Mouse (Mus musculus) kidney, postnatal 25 days (tissue): ENCODE results near the gene Gm6588.
"Not testable (repeated sequence)": the region's sequence is repeated elsewhere in the genome, so short reads cannot be mapped to it uniquely, and the experiment has no call there.

Experiments used
- DNase-seq, 2 experiments: peaks; one replicate each; pipeline ENCODE4 v3.0.0; 2021; ENCODE audit warnings: mixed read lengths in 2 of 2

The Gm6588 gene

GRCm38 (mm10) chr5:112448747-112449440 is at the start of gene Gm6588:
TSS of gene Gm6588 (plus strand) at chr5:112449426.
- DNase-seq, result peak in 1 of 2 experiments; percentile 16

- DNase-seq, result no peak
These were observed 46.8 kb upstream of the Gm6588 start for GRCm38 (mm10) chr5:112402437-112402836.

DNA sequence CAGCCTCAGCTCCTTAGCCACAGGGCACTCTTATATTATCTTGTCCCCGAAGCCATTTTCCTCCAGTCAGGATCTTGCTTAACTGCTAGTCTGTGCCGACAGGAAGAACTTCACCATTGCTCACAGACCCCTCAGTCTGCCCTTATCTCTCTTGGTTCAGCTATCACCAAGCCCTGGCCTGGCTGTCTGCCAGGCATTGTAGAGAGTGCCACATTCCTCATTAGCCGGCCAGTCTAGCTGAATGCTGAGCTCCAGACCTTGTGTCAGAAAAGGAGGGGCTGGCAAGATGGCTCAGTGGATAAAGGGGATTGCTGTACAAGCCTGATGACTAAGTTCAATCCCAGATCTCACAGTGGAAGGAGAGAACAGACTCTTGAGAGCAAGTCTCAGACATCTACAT is 43.2 kb upstream of the Gm6588 start:
- no peak for DNase-seq

DNA sequence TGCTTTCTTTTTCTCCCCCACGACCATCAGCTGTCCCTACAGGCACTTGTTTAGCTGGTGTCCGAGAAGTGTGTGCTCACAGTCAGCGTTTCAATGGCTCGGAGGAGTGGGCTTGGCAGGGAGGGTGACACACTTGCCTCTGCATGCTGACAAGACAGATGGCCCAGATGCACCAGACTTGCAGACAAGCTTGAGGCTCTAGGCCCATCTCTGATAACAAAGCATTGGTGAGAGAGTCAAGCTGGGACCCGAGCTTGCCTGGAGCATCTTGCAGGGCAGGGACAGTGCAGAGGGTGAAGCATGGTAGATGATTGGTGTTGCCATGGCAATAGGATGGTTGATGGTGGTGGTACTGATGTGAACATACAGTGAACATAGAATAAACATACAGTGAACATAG is 40.0 kb upstream of the Gm6588 start:
- DNase-seq, result no peak

GRCm38 (mm10) chr5:112411072-112411471 is 38.2 kb upstream of the Gm6588 start:
- DNase-seq, result no peak

- DNase-seq, result no peak
These were observed 37.5 kb upstream of the Gm6588 start for GRCm38 (mm10) chr5:112411514-112412335.

GRCm38 (mm10) chr5:112412781-112413180 is 36.4 kb upstream of the Gm6588 start:
- DNase-seq, result not testable (repeated sequence)

GRCm38 (mm10) chr5:112416673-112417072 is 32.6 kb upstream of the Gm6588 start:
- no peak for DNase-seq

DNA sequence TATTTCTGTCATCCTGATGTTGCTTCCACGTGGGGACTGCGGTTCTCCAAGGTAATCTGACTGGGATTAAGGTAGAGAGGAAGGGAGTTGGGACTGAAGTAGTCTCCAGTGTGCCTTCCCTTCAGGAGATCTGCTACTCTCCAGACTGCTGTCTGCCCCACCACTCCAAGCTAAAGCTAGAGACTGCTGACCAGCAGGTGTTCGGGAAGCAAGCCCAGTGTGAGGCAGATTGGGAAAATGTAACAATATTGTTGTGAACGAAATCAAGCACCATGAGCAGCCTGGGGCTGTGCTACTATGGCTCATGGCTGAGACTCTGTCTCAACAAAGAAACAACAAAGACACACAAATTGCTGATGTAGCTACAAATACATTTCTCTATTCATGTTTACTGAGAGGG is 31.2 kb upstream of the Gm6588 start:
- DNase-seq, result no peak

DNA sequence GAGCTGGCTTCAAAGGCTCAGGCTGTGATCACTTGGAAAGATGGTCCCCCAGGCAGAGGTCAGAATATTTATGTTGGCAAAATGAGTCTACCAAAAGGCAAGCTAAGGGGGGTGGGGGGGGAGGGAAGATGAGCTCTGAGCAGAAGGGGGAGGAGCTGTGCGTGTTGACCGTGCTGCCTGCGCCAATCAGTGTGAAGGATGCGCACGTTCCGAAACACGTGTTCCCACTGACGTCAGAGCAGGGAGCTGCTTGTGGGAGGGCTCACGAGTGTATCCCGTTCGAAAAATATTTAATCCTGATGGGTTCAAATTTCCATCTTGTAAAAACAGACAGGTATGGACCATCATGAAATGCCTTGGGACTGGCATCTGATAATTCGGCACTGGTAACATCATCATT is 29.7 kb upstream of the Gm6588 start:
- peak in 1 of 2 experiments; percentile 29 for DNase-seq

- DNase-seq, result peak in 1 of 2 experiments; percentile 16
These were observed 22.6 kb upstream of the Gm6588 start for GRCm38 (mm10) chr5:112426635-112427034.

GRCm38 (mm10) chr5:112427283-112427682 is 21.9 kb upstream of the Gm6588 start:
- DNase-seq, result peak; percentile 46 to 74

DNA sequence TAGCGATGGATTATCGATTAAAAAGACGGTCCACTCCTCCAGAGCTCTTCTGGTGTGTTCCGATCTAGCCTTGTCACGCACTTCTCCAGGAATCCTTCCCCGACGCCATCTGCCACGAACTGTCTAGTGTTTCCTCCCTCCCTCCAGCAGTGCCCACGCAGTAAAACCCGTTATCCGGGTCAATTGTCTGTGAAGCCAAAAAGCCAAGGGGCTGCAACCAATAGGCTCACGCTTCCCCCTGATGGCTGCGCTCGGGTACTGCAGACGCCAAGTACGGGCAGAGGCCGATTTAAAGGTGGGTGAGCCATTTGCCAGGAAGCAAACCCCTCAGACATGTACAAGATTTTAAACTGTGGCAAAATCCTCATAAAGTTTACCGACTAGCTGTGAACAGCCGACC is 20.3 kb upstream of the Gm6588 start:
- DNase-seq, result peak; percentile 45 to 66

- peak in 1 of 2 experiments; percentile 41 for DNase-seq
These were observed 18.0 kb upstream of the Gm6588 start for GRCm38 (mm10) chr5:112431120-112431775.

- DNase-seq, result peak in 1 of 2 experiments; percentile 23
These were observed 17.2 kb upstream of the Gm6588 start for GRCm38 (mm10) chr5:112432033-112432432.

GRCm38 (mm10) chr5:112433004-112433403 is 16.2 kb upstream of the Gm6588 start:
- peak; percentile 63 to 80 for DNase-seq

DNA sequence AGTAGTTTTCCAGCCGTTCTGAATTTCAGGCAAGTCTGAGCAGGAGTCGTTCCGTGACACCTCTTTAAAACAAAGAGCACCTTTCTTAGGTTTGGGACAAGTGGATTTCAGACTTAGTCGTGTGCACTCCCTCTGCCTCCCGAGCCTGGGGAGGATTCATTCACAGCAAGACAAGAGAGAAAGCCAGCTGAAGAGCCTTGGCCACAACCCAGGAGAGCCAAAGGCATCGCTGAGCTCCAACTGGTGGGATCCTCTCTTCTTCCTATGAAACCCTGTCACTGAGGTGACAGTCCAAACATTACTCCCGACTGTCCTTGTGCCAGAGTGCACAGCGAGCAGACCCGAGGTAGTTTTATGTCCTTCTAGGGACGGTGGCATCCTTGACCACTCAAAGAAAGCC is 10.7 kb upstream of the Gm6588 start:
- peak in 1 of 2 experiments; percentile 11 for DNase-seq

GRCm38 (mm10) chr5:112453088-112453487 is 3.9 kb downstream of the Gm6588 start:
- peak in 1 of 2 experiments; percentile 33 for DNase-seq

DNA sequence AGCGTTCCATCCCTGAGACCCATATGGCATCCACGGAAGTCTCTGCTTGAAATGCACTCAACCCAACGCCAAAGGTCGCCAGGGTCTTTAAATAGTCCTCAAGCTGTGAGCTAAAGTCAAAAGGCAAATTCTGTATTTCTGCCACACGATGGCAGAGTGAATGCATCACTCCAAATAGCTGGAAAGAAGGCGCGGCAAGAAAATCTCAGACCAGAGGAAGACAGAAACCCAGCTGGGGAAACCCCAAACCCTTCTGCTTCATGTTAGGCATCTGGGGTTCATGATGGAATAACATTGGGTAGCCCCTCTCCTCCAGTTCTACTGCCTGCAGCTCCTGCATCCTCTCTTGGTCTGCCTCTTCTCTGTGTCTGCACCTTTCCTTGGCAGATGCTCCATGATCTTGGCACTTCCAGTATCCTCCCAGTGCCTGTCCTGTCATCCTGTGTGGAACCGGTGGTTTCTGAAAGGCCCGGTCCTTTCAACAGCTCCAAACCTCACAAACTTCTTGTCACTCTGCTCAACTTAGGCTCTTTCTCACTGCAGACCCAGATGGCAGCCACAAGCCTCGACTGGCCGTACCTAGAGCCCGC is 5.8 kb downstream of the Gm6588 start:
- peak in 1 of 2 experiments; percentile 19 for DNase-seq

- peak in 1 of 2 experiments; percentile 20 for DNase-seq
These were observed 10.7 kb downstream of the Gm6588 start for GRCm38 (mm10) chr5:112459903-112460302.

GRCm38 (mm10) chr5:112466331-112466730 is 17.1 kb downstream of the Gm6588 start:
- DNase-seq, result peak in 1 of 2 experiments; percentile 22

DNA sequence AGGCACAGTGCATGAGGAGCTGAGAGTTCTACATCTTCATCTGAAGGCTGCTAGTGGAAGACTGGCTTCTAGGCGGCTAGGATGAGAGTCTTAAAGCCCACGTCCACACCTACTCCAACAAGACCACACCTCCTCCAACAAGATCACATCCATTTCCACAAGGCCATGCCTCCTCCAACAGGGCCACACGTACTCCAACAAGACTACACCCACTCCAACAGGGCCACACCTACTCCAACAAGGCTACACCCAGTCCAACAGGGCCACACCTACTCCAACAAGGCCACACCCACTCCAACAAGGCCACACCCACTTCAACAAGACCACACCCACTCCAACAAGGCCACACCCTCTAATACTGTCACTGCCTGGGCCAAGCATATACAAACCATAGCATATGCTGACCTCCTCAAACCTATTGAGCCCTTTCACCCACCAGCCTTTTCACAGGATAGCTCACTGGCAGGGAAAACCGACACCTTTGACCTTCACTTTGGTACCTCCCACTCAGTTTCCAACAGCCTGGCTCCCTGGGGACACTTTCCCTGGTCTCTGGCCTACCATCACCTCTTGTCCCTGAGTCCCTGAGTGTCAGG is 19.9 kb downstream of the Gm6588 start:
- no peak for DNase-seq
